Mouse (Mus musculus) hindbrain, embryonic 15.5 days (tissue): ENCODE measurements around the gene Adam15. TPM values are rescaled to one million over a fixed set of nuclear protein-coding genes. Genes with fewer than 3 reads are reported as not detected.

ENCODE experiments used
- ATAC-seq: fragments of 200-750 bp; cut with Nextera tagmentation; 2 replicates; pipeline ENCODE4 v1.8.0; 2017; ENCODE audit warnings: low read depth, moderate number of reproducible peaks, moderate TSS enrichment; ENCODE audit not compliant: low FRiP score
- H3K27ac ChIP-seq: fragments of 300-500 bp; sonication (generic); replicated peaks from 2 replicates; pipeline ENCODE4 v1.5.1; 2015; ENCODE audit warnings: mild to moderate bottlenecking, inconsistent platforms
- H3K27me3 ChIP-seq: fragments of 300-500 bp; sonication (generic); 2 replicates; pipeline ENCODE4 v1.6.1; 2015; ENCODE audit warnings: control low read depth, inconsistent platforms
- H3K36me3 ChIP-seq: fragments of 300-500 bp; sonication (generic); 2 replicates; pipeline ENCODE4 v1.6.1; 2015; ENCODE audit warnings: control low read depth, inconsistent platforms
- H3K4me1 ChIP-seq: fragments of 300-500 bp; sonication (generic); replicated peaks from 2 replicates; pipeline ENCODE4 v1.6.1; 2015; ENCODE audit warnings: control low read depth, inconsistent platforms
- H3K4me2 ChIP-seq: fragments of 300-500 bp; sonication (generic); 2 replicates; pipeline ENCODE4 v1.6.1; 2015; ENCODE audit warnings: moderate library complexity, mild to moderate bottlenecking, inconsistent platforms
- H3K4me3 ChIP-seq: fragments of 300-500 bp; sonication (generic); 2 replicates; pipeline ENCODE4 v1.5.1; 2015; ENCODE audit warnings: mild to moderate bottlenecking, inconsistent platforms
- H3K9ac ChIP-seq: fragments of 300-500 bp; sonication (generic); 2 replicates; pipeline ENCODE4 v1.6.1; 2015; ENCODE audit warnings: inconsistent platforms
- H3K9me3 ChIP-seq: fragments of 300-500 bp; sonication (generic); 2 replicates; pipeline ENCODE4 v1.6.1; 2016; ENCODE audit warnings: control low read depth, inconsistent platforms
- WGBS: fragments of 180-500 bp; shearing (Covaris S2); methylation state at CpG from one replicate; pipeline ENCODE4 v1.1.7; 2015; 5-methylcytosine and 5-hydroxymethylcytosine counted together
- polyA plus RNA-seq: library from polyadenylated mRNA; unstranded; fragments of >200 nt; fragmentation: Nextera tagmentation; extraction: Ambion mirVana; gene quantifications from 2 replicates; pipeline ENCODE4 v1.2.1, GENCODE M21; 2015

Gene Adam15
- polyA plus RNA-seq, 1 experiment from 2014 or later: 77.1 TPM

- Histone ChIP-seq H3K36me3 (peaks cover 19% of the 10 kb centered on the region), H3K9ac (no peak overlapping the region), H3K9me3 (no peaks in the 10 kb centered on the region), H3K27me3 (no peaks in the 10 kb centered on the region), H3K27ac (0 out of 2 replicates have a peak overlapping the region, but pooled peaks have one; percentile 43), H3K4me2 (peak overlapping the region; percentile 50), H3K4me1 (peaks cover 69% of the 10 kb centered on the region), H3K4me3 (no peak overlapping the region)
- ATAC-seq: no peak
- WGBS: 55% methylated on average over 6 of the region's 6 CpGs
Measured at GRCm38 (mm10) chr3:89317246-89317645, 32.5 kb downstream of the Adam15 start.

DNA sequence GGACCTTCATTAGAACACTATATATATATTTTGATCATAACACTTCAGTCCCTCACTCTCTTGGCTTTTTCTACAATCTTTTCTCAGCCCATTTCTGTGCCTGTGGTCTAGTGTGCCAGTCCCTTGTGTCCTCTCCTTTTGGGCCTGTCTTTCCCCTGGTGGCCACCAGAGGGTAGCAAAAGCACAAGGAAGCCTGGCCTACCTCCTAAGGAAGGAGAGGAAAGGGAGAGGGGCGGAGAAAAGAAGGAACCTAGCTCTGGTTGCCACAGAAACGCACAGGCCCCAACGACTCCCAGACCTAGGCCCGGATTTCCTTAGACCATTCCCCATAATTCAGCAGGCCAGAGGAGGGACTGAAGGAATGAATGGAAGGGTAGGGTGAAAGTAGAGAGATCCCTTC lies 33.0 kb downstream of the Adam15 start:
- no peak overlapping the region for H3K4me3 ChIP-seq
- H3K4me1 ChIP-seq: peaks cover 69% of the 10 kb centered on the region
- no peaks in the 10 kb centered on the region for H3K27me3 ChIP-seq
- H3K36me3 ChIP-seq: peaks cover 19% of the 10 kb centered on the region
- no peaks in the 10 kb centered on the region for H3K9me3 ChIP-seq
- 0% methylated on average over 4 of the region's 4 CpGs for WGBS
- no peak overlapping the region for H3K9ac ChIP-seq
- peak; percentile 17; the same call in 1 of the 2 replicates for ATAC-seq
- peak overlapping the region; percentile 50 for H3K4me2 ChIP-seq
- 0 out of 2 replicates have a peak overlapping the region, but pooled peaks have one; percentile 43 for H3K27ac ChIP-seq

DNA sequence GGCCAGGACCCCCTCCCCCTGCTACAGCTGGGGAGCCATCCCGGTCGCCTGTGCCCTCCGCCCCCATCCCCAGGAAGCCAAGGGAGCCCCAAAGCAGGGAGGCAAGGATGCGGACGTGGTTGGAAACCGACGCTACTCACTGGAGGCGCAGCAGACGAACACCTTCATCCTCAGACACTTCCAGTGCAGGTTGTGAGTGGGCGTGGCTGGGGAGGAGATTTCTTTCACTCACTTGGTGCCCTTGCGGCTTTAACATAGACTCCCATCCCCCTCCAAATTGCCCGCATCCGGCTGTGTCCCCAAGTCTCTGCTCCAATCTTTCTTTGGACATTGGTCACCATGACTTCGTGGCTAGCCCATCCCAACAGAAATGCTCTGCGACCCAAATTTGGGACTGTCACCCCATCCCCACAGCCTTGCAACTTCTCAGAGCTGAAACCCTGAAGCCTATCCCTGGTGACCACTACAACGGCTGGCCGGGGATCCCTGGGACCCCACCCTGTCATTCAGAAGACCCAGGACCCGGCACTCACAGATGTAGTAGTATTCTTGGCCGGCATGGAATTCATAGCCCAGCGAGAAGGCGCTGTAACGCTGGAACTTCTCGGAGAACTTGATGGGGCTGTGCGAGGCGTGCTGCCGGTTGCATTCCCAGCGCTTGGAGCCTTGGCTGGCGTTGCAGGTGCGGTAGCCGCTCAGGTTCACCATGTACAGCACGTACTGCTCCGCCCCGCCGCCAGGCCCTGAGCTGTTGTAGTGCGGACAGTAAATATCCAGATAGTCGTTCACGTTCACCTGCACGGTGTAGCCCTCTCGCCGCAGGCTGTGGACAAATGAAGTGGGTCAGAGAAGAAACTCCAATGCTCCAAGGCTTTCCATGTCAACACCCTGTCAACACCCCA lies 33.6 kb downstream of the Adam15 start:
- Histone ChIP-seq H3K36me3 (peaks cover 19% of the 10 kb centered on the region), H3K27me3 (no peaks in the 10 kb centered on the region), H3K4me1 (peaks cover 64% of the 10 kb centered on the region), H3K4me3 (0 out of 2 replicates have a peak overlapping the region, but pooled peaks have one; percentile 20), H3K27ac (no peak overlapping the region), H3K4me2 (peak overlapping the region; percentile 50), H3K9ac (no peak overlapping the region), H3K9me3 (no peaks in the 10 kb centered on the region)
- 8% methylated on average over 40 of the region's 40 CpGs for WGBS
- no peak for ATAC-seq

- H3K27ac ChIP-seq: no peak overlapping the region
- 6% methylated on average over 24 of the region's 26 CpGs for WGBS
- no peaks in the 10 kb centered on the region for H3K27me3 ChIP-seq
- no peaks in the 10 kb centered on the region for H3K9me3 ChIP-seq
- peaks cover 56% of the 10 kb centered on the region for H3K4me1 ChIP-seq
- H3K4me2 ChIP-seq: peak overlapping the region; percentile 50
- peak overlapping the region; percentile 20 for H3K4me3 ChIP-seq
- no peak overlapping the region for H3K9ac ChIP-seq
- no peak for ATAC-seq
- H3K36me3 ChIP-seq: peaks cover 19% of the 10 kb centered on the region
Measured at GRCm38 (mm10) chr3:89315195-89315929, 34.4 kb downstream of the Adam15 start.

DNA sequence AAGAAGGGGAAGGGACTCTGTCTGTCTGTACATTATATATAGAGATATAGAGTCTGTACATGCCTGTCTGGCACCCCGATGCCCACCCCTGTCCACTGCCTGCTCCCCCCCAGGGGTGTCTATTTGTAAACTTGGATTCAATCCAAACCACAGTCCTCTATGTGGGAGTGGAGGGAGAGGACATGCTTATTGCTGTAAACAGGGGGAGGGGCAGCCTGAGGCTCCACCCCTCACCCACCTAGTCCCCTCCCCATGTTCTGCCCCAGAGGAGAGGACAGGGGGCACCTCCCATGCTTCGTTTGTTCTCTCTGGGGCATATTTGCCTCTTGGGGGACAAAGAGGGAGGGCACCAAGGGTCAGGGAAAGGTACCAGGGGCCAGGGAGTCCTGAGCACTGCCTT lies 35.0 kb downstream of the Adam15 start:
- H3K9ac ChIP-seq: no peak overlapping the region
- H3K36me3 ChIP-seq: peaks cover 19% of the 10 kb centered on the region
- H3K4me2 ChIP-seq: peak overlapping the region; percentile 50; the same call in 1 of the 2 replicates
- H3K4me3 ChIP-seq: no peak overlapping the region
- 47% methylated on average over 2 of the region's 2 CpGs for WGBS
- H3K27me3 ChIP-seq: no peaks in the 10 kb centered on the region
- H3K4me1 ChIP-seq: peaks cover 50% of the 10 kb centered on the region
- no peaks in the 10 kb centered on the region for H3K9me3 ChIP-seq
- no peak for ATAC-seq
- H3K27ac ChIP-seq: no peak overlapping the region

DNA sequence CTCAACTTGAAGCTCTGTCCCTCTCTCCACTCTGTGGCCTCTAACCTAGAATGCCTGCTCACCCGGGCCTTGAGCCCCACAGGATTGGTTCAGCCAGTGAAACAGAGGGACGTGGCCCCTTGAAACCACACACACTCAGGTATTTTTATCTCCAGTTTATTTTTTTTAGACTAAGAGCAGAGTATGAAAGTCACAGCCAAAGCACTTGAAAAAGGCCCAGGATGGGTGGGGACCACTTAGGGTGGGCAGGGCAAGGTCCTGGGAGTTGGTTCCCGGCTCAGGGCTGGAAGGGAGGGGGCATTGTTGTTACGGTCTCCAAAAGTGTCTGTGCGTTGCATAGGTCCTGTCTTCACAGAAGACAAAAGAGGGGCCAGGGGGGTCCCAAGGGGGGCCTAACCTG lies 35.5 kb downstream of the Adam15 start:
- Histone ChIP-seq H3K4me1 (peaks cover 45% of the 10 kb centered on the region), H3K36me3 (peaks cover 19% of the 10 kb centered on the region), H3K27ac (no peak overlapping the region), H3K4me3 (no peak overlapping the region), H3K9ac (no peak overlapping the region), H3K9me3 (no peaks in the 10 kb centered on the region), H3K4me2 (no peak overlapping the region), H3K27me3 (no peaks in the 10 kb centered on the region)
- WGBS: 64% methylated on average over 5 of the region's 5 CpGs
- no peak for ATAC-seq

DNA sequence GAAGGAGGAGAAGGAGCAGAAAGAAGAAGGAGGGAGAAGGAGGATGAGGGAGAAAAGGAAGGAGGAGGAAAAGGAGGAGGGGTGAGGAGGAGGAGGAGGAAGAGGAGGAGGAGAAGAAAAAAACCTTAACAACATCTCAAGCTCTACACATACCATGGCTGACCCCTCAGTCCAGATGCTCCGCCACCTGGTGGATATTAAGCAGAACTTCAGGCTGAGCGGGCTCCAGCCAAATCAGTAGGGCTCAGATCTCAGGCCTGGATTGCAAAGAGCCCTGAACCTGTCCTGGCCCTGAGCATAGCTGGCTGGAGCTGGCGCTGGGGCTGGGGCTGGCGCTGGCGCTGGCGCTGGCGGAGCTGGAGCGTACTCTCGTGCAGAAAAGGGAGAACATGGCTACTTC lies 41.7 kb downstream of the Adam15 start:
- Histone ChIP-seq H3K9me3 (no peaks in the 10 kb centered on the region), H3K27me3 (no peaks in the 10 kb centered on the region), H3K4me2 (no peak overlapping the region), H3K9ac (no peak overlapping the region), H3K4me3 (no peak overlapping the region), H3K36me3 (peaks cover 2% of the 10 kb centered on the region), H3K27ac (no peak overlapping the region), H3K4me1 (no peaks in the 10 kb centered on the region)
- ATAC-seq: peak; percentile 85
- WGBS: 4% methylated on average over 9 of the region's 9 CpGs

GRCm38 (mm10) chr3:89305551-89306325 lies 44.1 kb downstream of the Adam15 start:
- Histone ChIP-seq H3K4me2 (no peak overlapping the region), H3K9ac (no peak overlapping the region), H3K4me3 (no peak overlapping the region), H3K4me1 (no peaks in the 10 kb centered on the region), H3K36me3 (no peaks in the 10 kb centered on the region), H3K27me3 (no peaks in the 10 kb centered on the region), H3K9me3 (no peaks in the 10 kb centered on the region), H3K27ac (no peak overlapping the region)
- no peak for ATAC-seq
- WGBS: 78% methylated on average over 8 of the region's 8 CpGs

GRCm38 (mm10) chr3:89305105-89305504 lies 44.7 kb downstream of the Adam15 start:
- Histone ChIP-seq H3K27ac (no peak overlapping the region), H3K36me3 (no peaks in the 10 kb centered on the region), H3K9ac (no peak overlapping the region), H3K27me3 (peaks cover 4% of the 10 kb centered on the region), H3K4me1 (no peaks in the 10 kb centered on the region), H3K4me2 (no peak overlapping the region), H3K4me3 (no peak overlapping the region), H3K9me3 (no peaks in the 10 kb centered on the region)
- 70% methylated on average over 4 of the region's 4 CpGs for WGBS
- no peak for ATAC-seq

- H3K9ac ChIP-seq: no peak overlapping the region
- H3K36me3 ChIP-seq: no peaks in the 10 kb centered on the region
- H3K4me3 ChIP-seq: no peak overlapping the region
- no peak overlapping the region for H3K27ac ChIP-seq
- ATAC-seq: no peak
- 67% methylated on average over 6 of the region's 6 CpGs for WGBS
- no peaks in the 10 kb centered on the region for H3K9me3 ChIP-seq
- peaks cover 5% of the 10 kb centered on the region for H3K4me1 ChIP-seq
- no peak overlapping the region for H3K4me2 ChIP-seq
- peaks cover 4% of the 10 kb centered on the region for H3K27me3 ChIP-seq
Measured at GRCm38 (mm10) chr3:89304440-89304839, 45.4 kb downstream of the Adam15 start.

DNA sequence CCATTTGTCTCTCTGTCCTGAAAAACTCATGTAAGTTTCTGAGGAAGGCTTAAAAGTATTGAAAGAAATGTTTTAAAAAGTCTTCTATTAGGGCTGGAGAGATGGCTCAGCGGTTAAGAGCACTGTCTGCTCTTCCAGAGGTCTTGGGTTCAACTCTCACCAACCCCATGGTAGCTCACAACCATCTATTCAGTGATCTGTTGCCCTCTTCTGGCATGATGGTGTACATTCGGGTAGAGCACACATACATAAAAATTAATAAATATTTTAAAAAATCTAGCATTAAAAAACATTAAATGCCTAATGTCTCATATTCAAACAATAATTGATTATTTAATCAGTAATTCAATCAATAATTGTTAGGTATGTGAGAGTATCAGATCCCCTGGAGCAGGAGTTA lies 49.3 kb downstream of the Adam15 start:
- Histone ChIP-seq H3K4me1 (peaks cover 7% of the 10 kb centered on the region), H3K27ac (no peak overlapping the region), H3K9me3 (no peaks in the 10 kb centered on the region), H3K4me3 (no peak overlapping the region), H3K36me3 (no peaks in the 10 kb centered on the region), H3K9ac (no peak overlapping the region), H3K4me2 (no peak overlapping the region), H3K27me3 (peaks cover 4% of the 10 kb centered on the region)
- no peak for ATAC-seq
- 71% methylated on average over 2 of the region's 2 CpGs for WGBS
